In the genomic region with DNA sequence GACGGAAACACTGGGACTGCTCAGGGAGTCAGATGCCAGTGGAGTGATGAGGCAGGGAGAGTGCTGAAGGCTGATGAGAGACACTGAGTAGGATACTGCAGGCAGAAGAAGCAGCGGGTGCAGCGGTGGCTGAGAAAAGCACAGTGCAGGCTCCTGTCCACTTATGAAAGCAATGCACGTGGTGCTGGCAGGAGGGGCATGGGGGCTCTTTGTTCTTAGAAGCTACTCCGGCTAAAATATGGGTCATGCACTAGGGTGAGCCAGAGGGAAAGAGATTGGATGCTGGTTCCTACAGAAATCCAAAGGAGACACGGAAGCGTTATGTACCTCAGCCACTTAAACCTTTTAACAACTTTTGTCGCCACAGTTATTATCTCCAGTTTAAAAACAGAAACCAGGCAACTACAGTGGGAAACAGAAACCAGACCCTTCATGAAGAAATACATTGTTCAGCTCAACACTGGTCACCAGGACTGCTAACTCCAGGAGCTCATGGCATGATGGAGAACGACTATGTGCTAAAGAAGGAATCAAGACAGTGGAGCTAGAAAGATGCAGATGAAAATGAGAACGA, we compare ENCODE assay signal across 10 mouse cellular contexts.
A peak's percentile ranks its signal among the peaks of the same experiment; 100 is the strongest.
DNase-seq lines count a peak whose midpoint lies in the region; ATAC-seq lines count a peak whose summit lies in the region.
"Had no signal": no experiment of that assay in that cellular context is flagged by ENCODE, and none has a peak within 500 bp of the region (broad histone marks: within the 10 kb centered on the region; RNA-seq: fewer than 3 reads in every experiment).

No protein-coding gene starts in this region.

- no peak overlapping the region for H3K9ac ChIP-seq in heart, embryonic 15.5 days
- no peak overlapping the region for H3K9ac ChIP-seq in neural tube, embryonic 15.5 days (replicated peaks)
- H3K9ac ChIP-seq: liver, embryonic 15.5 days had no signal

- intact Hi-C loops in left cerebral cortex, postnatal 4 days (cut with DNase I) = loop anchor here (5.0 to 10.0 kb wide), 4 partner anchors 83 to 1035 kb away; a partner anchor contains a TSS

- peak overlapping the region; percentile 59 for H3K27ac ChIP-seq in heart, embryonic 15.5 days
- H3K27ac ChIP-seq in neural tube, embryonic 15.5 days (replicated peaks) = no peak overlapping the region
- H3K27ac ChIP-seq: liver, embryonic 15.5 days had no signal

- 28% methylated on average over 10 of the region's 10 CpGs for WGBS in heart, embryonic 15.5 days
- WGBS in neural tube, embryonic 15.5 days = 48% methylated on average over 10 of the region's 10 CpGs

- H3K27me3 ChIP-seq in heart, embryonic 15.5 days = no peaks in the 10 kb centered on the region
- H3K27me3 ChIP-seq in neural tube, embryonic 15.5 days (replicated peaks) = no peaks in the 10 kb centered on the region
- H3K27me3 ChIP-seq: liver, embryonic 15.5 days had no signal

- DNase-seq in cerebellum, postnatal 10 days = peak; percentile 30 to 46
- no peak for DNase-seq in cerebellum, postnatal 36 days
- DNase-seq in left cerebral cortex, postnatal 4 days = peak; percentile 34
- no peak for DNase-seq in left cerebral cortex, adult 8-10 months (ENCODE audit: low spot score in 2 of 2)
- DNase-seq in spleen, adult 18-20 months = no peak

- H3K9me3 ChIP-seq in heart, embryonic 15.5 days (replicated peaks) = no peaks in the 10 kb centered on the region
- H3K9me3 ChIP-seq in neural tube, embryonic 15.5 days (replicated peaks) = no peaks in the 10 kb centered on the region
- H3K9me3 ChIP-seq: liver, embryonic 15.5 days had no signal

- no peaks in the 10 kb centered on the region for H3K36me3 ChIP-seq in heart, embryonic 15.5 days
- no peaks in the 10 kb centered on the region for H3K36me3 ChIP-seq in neural tube, embryonic 15.5 days
- H3K36me3 ChIP-seq: liver, embryonic 15.5 days had no signal

- ATAC-seq in heart, embryonic 15.5 days (replicated peaks; ENCODE audit: insufficient number of reproducible peaks, insufficient read depth, low FRiP score, low read depth) = peak; percentile 83
- ATAC-seq in neural tube, embryonic 15.5 days (ENCODE audit: low FRiP score) = peak; percentile 46; the same call in 1 of the 2 replicates
- no peak for ATAC-seq in megakaryocyte-erythroid progenitor cell, adult 5-6 weeks (replicated peaks; ENCODE audit: low FRiP score, low TSS enrichment, poor library complexity, severe bottlenecking)

- H3K4me1 ChIP-seq in heart, embryonic 15.5 days (replicated peaks) = peaks cover 36% of the 10 kb centered on the region
- H3K4me1 ChIP-seq in neural tube, embryonic 15.5 days = peaks cover 18% of the 10 kb centered on the region

- peak overlapping the region; percentile 33 for H3K4me2 ChIP-seq in heart, embryonic 15.5 days
- no peak overlapping the region for H3K4me2 ChIP-seq in neural tube, embryonic 15.5 days
- H3K4me2 ChIP-seq: liver, embryonic 15.5 days had no signal

- no peak overlapping the region for H3K4me3 ChIP-seq in heart, embryonic 15.5 days
- H3K4me3 ChIP-seq in neural tube, embryonic 15.5 days (replicated peaks) = no peak overlapping the region
- H3K4me3 ChIP-seq: erythroblast, embryonic 14.5 days; liver, embryonic 15.5 days had no signal

Comparison
In these comparisons a context has a peak if more than half of its experiments do, and no peak if none do; other contexts are left out.
1. DNase-seq: peak in cerebellum, postnatal 10 days (2 of 2) and left cerebral cortex, postnatal 4 days (single experiment); none in cerebellum, postnatal 36 days (0 of 2), left cerebral cortex, adult 8-10 months (0 of 2) and spleen, adult 18-20 months (0 of 2).